Mouse (Mus musculus) layer of hippocampus, postnatal 10 days (tissue): ENCODE measurements around the gene A1bg. TPM values are rescaled to one million over a fixed set of nuclear protein-coding genes. Genes with fewer than 3 reads are reported as not detected.

Source experiments
- DNase-seq, 2 experiments: peaks; one replicate each; pipeline ENCODE4 v3.0.0; 2021; ENCODE audit warnings: low spot score in 2 of 2
- long read RNA-seq: library from polyadenylated mRNA; stranded (forward); transcript quantifications from one replicate; pipeline ENCODE4 v2.0.0, GENCODE M21; 2023
- total RNA-seq, 2 experiments: library from RNA; stranded (reverse); gene quantifications; 2 replicates each; pipeline ENCODE4 v1.2.3; 2021

The A1bg gene
- not detected for total RNA-seq
- long read RNA-seq, result 0 reads

- no peak for DNase-seq
Observed at GRCm38 (mm10) chr15:60922912-60923311, at the start of gene A1bg. A1bg (minus strand) TSS chr15:60923012.

DNA sequence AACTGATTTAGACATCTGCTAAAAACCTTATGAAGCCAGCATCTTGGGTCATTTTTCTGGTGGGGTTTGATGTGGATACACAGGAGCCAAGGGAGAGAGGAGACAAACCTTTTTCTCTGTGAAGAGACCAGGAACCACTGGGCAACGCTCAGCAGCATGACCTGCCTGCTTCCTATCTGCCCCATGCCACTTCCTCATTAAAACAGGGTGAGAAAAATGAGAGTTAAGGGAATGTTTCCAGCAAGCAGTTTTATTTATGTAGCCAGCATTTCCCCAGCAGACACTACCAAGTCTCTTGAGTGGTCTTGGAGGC lies 45.7 kb upstream of the A1bg start:
- peak in 1 of 2 experiments; percentile 4 for DNase-seq

GRCm38 (mm10) chr15:60967841-60968548 lies 45.2 kb upstream of the A1bg start:
- no peak for DNase-seq

DNA sequence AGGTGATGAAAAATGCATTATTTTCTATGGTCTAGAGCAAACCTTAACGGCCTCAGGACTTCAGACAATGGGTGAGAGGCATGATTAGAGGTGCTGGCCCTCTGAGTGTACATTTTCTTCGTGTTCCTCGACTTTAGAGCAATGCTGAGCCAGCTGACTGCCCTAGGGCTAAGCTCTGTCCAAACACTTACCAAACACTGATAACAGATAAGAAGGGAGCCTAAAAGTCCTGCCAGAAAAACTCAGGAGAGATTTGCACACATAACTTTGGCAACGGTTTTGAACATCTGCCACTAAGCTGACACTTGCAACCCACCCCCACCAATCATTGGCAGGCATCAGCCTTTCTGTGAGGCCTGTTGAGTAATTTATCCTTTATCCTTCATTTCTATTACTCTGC lies 2.9 kb upstream of the A1bg start:
- no peak for DNase-seq

GRCm38 (mm10) chr15:60903763-60904697 lies 18.8 kb downstream of the A1bg start:
- DNase-seq, result no peak

DNA sequence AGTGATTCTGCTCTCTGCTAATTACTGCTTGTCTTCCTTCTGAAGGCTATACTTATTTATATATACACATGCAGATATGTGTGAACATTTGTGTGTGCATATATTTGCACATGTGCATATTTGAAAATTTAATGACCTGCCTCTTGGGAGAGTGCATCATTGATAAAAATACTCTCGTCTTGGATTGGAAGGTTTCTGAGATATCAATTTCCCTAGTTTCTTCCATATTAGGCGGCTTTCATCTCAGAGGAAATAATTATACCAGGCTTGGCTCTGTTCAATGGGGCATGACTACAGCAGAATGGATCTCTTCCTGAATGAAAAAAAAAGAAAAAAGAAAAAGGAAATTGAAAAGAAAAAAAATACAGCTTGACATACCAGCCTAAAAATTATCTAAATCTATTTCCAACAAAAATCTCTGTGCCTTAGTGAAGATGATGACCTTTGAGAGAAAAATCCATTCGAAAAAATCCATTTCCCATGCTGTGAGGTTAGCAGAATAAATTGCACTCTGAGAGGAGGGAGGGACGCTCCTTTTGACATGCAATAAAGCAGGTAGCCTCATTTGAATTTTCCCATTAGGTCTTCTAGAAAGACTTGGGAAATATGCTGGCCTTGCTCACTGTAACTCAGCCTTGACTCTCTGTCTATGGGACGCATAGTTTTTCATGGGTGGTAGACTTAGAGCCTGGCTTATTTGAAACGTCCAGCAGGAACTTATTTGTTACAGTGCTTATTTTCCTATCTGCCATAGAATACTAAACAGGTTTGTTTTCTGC lies 24.4 kb downstream of the A1bg start:
- no peak for DNase-seq

- no peak for DNase-seq
Observed at GRCm38 (mm10) chr15:60896040-60896439, 26.8 kb downstream of the A1bg start.

DNA sequence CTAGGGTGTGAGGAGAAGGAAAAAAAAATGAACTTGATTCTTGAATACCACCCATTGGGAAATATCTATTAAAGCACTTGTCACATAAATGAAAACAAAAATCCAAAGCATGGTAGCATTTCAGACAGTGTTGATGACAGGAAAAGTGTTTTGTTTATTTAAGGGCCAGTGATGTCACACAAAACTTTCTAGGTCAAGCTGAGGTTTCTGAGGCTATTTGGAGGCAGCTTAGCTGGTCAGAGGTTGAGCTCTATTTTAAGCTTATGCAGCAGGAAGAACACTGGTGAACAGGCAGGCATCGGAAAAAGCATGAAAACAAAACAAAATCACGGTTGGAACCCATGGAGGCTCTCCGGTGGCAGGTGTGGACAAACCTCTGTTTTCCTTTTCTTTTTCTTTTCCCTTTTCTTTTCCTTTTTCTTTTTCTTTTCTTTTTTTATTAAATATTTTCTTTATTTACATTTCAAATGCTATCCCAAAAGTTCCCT lies 29.8 kb downstream of the A1bg start:
- DNase-seq, result no peak

GRCm38 (mm10) chr15:60888724-60889123 lies 34.1 kb downstream of the A1bg start:
- DNase-seq, result no peak

- DNase-seq, result no peak
Observed at GRCm38 (mm10) chr15:60875721-60876120, 47.1 kb downstream of the A1bg start.

DNA sequence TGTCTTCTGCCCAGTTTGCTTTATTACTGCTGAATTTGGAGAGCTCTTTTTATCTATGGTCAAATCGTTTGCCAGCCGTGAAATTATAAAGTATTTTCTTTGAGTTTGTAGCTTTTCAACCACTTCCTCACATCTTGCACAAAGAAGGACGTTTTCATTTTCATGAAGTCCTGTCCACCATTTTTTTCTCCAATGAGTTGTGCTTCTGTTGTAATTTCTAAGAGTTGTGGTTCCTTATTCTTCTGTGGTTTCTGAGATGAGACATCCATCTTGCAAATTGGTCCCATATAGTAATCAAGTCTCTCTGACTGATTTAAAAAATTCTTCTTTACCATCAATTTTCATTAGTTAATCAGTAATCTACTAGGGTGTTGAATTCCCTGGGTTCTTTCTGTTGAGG lies 60.4 kb downstream of the A1bg start:
- DNase-seq, result no peak

DNA sequence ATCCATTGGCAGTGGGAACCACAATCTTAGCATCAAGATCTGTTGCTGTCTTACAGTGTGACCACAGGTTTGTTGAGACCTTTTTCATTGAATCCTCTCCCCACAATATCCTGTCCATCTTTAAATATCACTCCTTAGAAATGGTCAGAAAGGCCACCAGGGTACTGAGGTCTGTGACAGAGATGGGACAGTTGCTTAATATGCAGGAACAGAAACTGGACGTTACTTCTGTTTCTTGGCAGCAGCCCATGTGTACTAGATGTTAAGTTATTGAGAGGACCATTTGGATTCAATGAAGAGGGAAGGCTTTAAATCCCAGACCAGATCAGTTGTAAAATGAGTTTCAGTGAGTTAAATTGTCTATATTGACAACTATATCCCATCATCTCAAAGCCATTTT lies 67.7 kb downstream of the A1bg start:
- DNase-seq, result no peak

DNA sequence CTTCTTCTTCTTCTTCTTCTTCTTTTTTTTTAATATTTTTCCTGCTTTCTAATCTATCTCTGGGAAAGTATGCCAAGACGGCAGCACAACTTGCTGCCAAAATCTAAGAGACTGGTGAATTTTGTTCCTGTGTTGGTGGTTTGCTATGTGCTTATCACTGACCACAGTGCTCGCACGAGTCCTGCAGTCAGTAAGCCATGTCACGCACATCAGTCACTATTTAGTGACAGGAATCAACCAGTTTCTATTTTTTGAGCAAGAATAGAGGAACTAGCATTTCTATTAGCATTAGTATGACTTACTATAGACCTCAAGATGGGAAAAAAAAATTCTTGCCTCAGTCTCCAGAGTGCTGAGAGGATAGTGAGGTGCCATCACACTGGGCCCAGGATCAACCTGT lies 68.7 kb downstream of the A1bg start:
- DNase-seq, result no peak

DNA sequence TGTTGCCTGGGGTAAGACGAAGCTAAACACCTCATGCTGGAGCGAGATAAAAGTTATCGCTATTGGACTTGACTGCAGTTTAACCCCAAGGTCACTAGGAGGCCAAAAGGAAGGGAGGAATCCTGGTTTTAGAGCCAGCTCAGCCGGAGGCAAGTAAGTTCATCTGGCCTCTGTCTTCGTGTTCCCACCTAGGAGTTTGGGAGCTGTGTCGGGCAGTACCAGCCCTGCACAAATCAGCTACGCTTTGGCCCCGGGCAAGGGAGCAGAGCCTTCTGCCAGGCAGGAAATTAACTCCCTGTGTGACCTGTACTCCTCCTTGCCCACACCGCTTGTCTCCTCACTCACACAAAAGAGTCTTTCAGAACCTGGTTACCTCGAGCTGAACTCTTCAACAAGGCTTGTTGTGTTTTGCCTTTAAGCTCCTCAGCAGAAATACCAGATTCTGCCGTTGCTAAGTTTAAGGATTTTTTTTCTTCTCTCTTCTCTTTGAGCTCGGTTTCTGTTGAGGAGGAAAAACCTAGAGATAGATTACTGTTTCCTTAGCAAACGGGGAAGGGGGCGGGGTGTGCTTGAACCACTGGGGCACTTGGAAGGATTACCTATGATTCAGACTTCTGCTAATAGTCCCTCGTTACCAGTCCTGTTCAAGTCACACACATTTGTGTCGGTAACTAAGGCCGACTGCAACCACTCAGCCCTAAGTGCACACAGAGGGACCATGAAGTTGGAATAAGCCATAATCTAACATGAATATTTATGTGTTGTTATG lies 69.4 kb downstream of the A1bg start, which contains the start of gene Fam84b:
TSS of gene Fam84b (minus strand) at position 548 of the 769 bp plus-strand sequence.
- no peak for DNase-seq

- no peak for DNase-seq
Observed at GRCm38 (mm10) chr15:60848630-60849029, 74.2 kb downstream of the A1bg start.

Other genes starting within 250 kb of the A1bg start
- gene Fam84b, start 69.2 kb downstream of the A1bg start, total RNA-seq, result 10 to 100 TPM; 12.4 to 14.4 TPM